Mouse (Mus musculus) MEL-GATA-1-ER (cell line): ENCODE data around the gene Card14.

Source experiments
- DNase-seq: peaks from one replicate; pipeline ENCODE4 v3.0.0-alpha.2; 2012; ENCODE audit warnings: low read depth; ENCODE audit errors: extremely low read depth

Gene Card14

GRCm38 (mm10) chr11:119300986-119301385, 6.6 kb upstream of the Card14 start:
- DNase-seq, result no peak

GRCm38 (mm10) chr11:119304904-119305712, 2.5 kb upstream of the Card14 start:
- DNase-seq, result peak; percentile 37

GRCm38 (mm10) chr11:119306762-119307657, 558 bp upstream of the Card14 start:
- no peak for DNase-seq

GRCm38 (mm10) chr11:119307916-119308315, 348 bp downstream of the Card14 start:
- no peak for DNase-seq

- no peak for DNase-seq
These were observed 3.1 kb downstream of the Card14 start for GRCm38 (mm10) chr11:119310621-119311020.

- no peak for DNase-seq
These were observed 6.8 kb downstream of the Card14 start for GRCm38 (mm10) chr11:119314252-119314936.

- no peak for DNase-seq
These were observed 9.2 kb downstream of the Card14 start for GRCm38 (mm10) chr11:119316720-119317119.

- no peak for DNase-seq
These were observed 15.0 kb downstream of the Card14 start for GRCm38 (mm10) chr11:119322521-119322920.

- no peak for DNase-seq
These were observed 17.5 kb downstream of the Card14 start for GRCm38 (mm10) chr11:119325068-119325467.

- DNase-seq, result no peak
These were observed 23.0 kb downstream of the Card14 start for GRCm38 (mm10) chr11:119330592-119330991.

GRCm38 (mm10) chr11:119331970-119332369, 24.4 kb downstream of the Card14 start:
- DNase-seq, result no peak

- DNase-seq, result no peak
These were observed 30.9 kb downstream of the Card14 start for GRCm38 (mm10) chr11:119338271-119339059.

- no peak for DNase-seq
These were observed 31.6 kb downstream of the Card14 start for GRCm38 (mm10) chr11:119339179-119339578.

- peak; percentile 40 for DNase-seq
These were observed 32.1 kb downstream of the Card14 start for GRCm38 (mm10) chr11:119339637-119340036.

- no peak for DNase-seq
These were observed 36.6 kb downstream of the Card14 start for GRCm38 (mm10) chr11:119344178-119344577.

GRCm38 (mm10) chr11:119344865-119345264, 37.3 kb downstream of the Card14 start:
- no peak for DNase-seq

- peak; percentile 39 for DNase-seq
These were observed 39.6 kb downstream of the Card14 start for GRCm38 (mm10) chr11:119347125-119347524.

GRCm38 (mm10) chr11:119352113-119352512, 44.5 kb downstream of the Card14 start:
- DNase-seq, result no peak

- DNase-seq, result no peak
These were observed 46.4 kb downstream of the Card14 start for GRCm38 (mm10) chr11:119353946-119354345.

GRCm38 (mm10) chr11:119354798-119355442, 47.4 kb downstream of the Card14 start:
- DNase-seq, result peak; percentile 88
